Mouse (Mus musculus) limb, embryonic 13.5 days (tissue): Measurements from ENCODE around the gene Ugt1a6b. TPM values are rescaled to one million over a fixed set of nuclear protein-coding genes. Genes with fewer than 3 reads are reported as not detected.

ENCODE experiments used
- ATAC-seq: fragments of 200-750 bp; cut with Nextera tagmentation; 2 replicates; pipeline ENCODE4 v1.8.0; 2017; ENCODE audit warnings: low read depth, moderate number of reproducible peaks, moderate TSS enrichment; ENCODE audit not compliant: low FRiP score
- H3K27ac ChIP-seq: fragments of 300-500 bp; sonication (generic); 2 replicates; pipeline ENCODE4 v1.5.1; 2015; ENCODE audit warnings: inconsistent platforms, mild to moderate bottlenecking, moderate library complexity
- H3K27me3 ChIP-seq: fragments of 300-500 bp; sonication (generic); 2 replicates; pipeline ENCODE4 v1.6.1; 2015; ENCODE audit warnings: mild to moderate bottlenecking, inconsistent platforms
- H3K36me3 ChIP-seq: fragments of 300-500 bp; sonication (generic); 2 replicates; pipeline ENCODE4 v1.6.1; 2015; ENCODE audit warnings: inconsistent platforms, mild to moderate bottlenecking, moderate library complexity
- H3K4me1 ChIP-seq: fragments of 300-500 bp; sonication (generic); 2 replicates; pipeline ENCODE4 v1.6.1; 2015; ENCODE audit warnings: inconsistent platforms
- H3K4me2 ChIP-seq: fragments of 300-500 bp; sonication (generic); replicated peaks from 2 replicates; pipeline ENCODE4 v1.6.1; 2015; ENCODE audit warnings: inconsistent platforms, mild to moderate bottlenecking, moderate library complexity
- H3K4me3 ChIP-seq: fragments of 300-500 bp; sonication (generic); 2 replicates; pipeline ENCODE4 v1.5.1; 2015; ENCODE audit warnings: moderate library complexity, mild to moderate bottlenecking, inconsistent platforms
- H3K9ac ChIP-seq: fragments of 300-500 bp; sonication (generic); 2 replicates; pipeline ENCODE4 v1.6.1; 2015; ENCODE audit warnings: mild to moderate bottlenecking, inconsistent platforms
- H3K9me3 ChIP-seq: fragments of 300-500 bp; sonication (generic); 2 replicates; pipeline ENCODE4 v1.6.1; 2016; ENCODE audit warnings: inconsistent platforms
- WGBS: fragments of 180-500 bp; shearing (Covaris S2); methylation state at CpG from one replicate; pipeline ENCODE4 v1.1.7; 2015; 5-methylcytosine and 5-hydroxymethylcytosine counted together
- polyA plus RNA-seq: library from polyadenylated mRNA; unstranded; fragments of >200 nt; fragmentation: Nextera tagmentation; extraction: Ambion mirVana; gene quantifications from 2 replicates; pipeline ENCODE4 v1.2.1, GENCODE M21; 2015

Gene Ugt1a6b
- polyA plus RNA-seq, 1 experiment from 2014 or later: not detected

DNA sequence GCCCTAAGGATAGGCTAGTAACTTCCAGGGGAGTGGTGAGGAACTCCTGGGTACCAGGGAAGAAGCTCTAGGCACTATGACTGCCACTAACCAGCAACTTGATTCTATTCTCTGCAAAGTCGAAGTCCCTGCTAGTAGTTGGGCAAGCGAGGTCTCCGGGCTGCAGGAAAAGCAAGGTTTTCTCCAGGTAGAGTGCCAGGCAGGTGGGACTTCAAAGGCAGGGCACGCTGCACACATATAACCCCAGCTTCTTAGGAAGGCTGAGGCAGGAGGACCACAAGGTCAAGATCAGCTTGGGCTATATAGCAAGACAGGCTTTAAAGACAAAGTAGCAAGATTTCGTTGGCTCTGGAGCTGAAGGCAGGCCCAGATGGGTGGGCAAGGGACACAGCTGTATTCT is 160.7 kb downstream of the Ugt1a6b start:
- ATAC-seq: no peak
- WGBS: 90% methylated on average over 5 of the region's 5 CpGs

GRCm38 (mm10) chr1:88264237-88264868 is 161.3 kb downstream of the Ugt1a6b start:
- Histone ChIP-seq H3K4me3 (no peak overlapping the region), H3K4me2 (no peak overlapping the region), H3K27ac (no peak overlapping the region), H3K4me1 (peaks cover 3% of the 10 kb centered on the region; the same call in 1 of the 2 replicates), H3K9me3 (peaks cover 19% of the 10 kb centered on the region; the same call in 1 of the 2 replicates), H3K27me3 (no peaks in the 10 kb centered on the region), H3K36me3 (peaks cover 100% of the 10 kb centered on the region), H3K9ac (no peak overlapping the region)
- WGBS: 88% methylated on average over 7 of the region's 7 CpGs
- no peak for ATAC-seq

More for the DNA sequence above, 160.7 kb downstream of the Ugt1a6b start:
- no peak overlapping the region for H3K4me2 ChIP-seq
- no peak overlapping the region for H3K27ac ChIP-seq
- H3K9ac ChIP-seq: no peak overlapping the region
- H3K36me3 ChIP-seq: peaks cover 97% of the 10 kb centered on the region
- no peaks in the 10 kb centered on the region for H3K27me3 ChIP-seq
- H3K4me1 ChIP-seq: peaks cover 3% of the 10 kb centered on the region; the same call in 1 of the 2 replicates
- H3K9me3 ChIP-seq: peaks cover 25% of the 10 kb centered on the region; the same call in 1 of the 2 replicates
- H3K4me3 ChIP-seq: no peak overlapping the region

GRCm38 (mm10) chr1:88264869-88265240 is 161.8 kb downstream of the Ugt1a6b start:
- Histone ChIP-seq H3K36me3 (peaks cover 100% of the 10 kb centered on the region), H3K4me2 (no peak overlapping the region), H3K27me3 (no peaks in the 10 kb centered on the region), H3K27ac (no peak overlapping the region), H3K4me3 (no peak overlapping the region), H3K4me1 (peaks cover 3% of the 10 kb centered on the region; the same call in 1 of the 2 replicates), H3K9ac (no peak overlapping the region), H3K9me3 (peaks cover 19% of the 10 kb centered on the region; the same call in 1 of the 2 replicates)
- 80% methylated on average over 4 of the region's 4 CpGs for WGBS
- no peak for ATAC-seq

GRCm38 (mm10) chr1:88266123-88266522 is 163.1 kb downstream of the Ugt1a6b start:
- ATAC-seq: no peak

GRCm38 (mm10) chr1:88267489-88267888 is 164.4 kb downstream of the Ugt1a6b start:
- H3K4me3 ChIP-seq: no peak overlapping the region
- H3K27ac ChIP-seq: no peak overlapping the region
- H3K36me3 ChIP-seq: peaks cover 91% of the 10 kb centered on the region
- no peak overlapping the region for H3K4me2 ChIP-seq
- 92% methylated on average over 6 of the region's 6 CpGs for WGBS
- H3K27me3 ChIP-seq: no peaks in the 10 kb centered on the region
- no peak overlapping the region for H3K9ac ChIP-seq
- peaks cover 5% of the 10 kb centered on the region; the same call in 1 of the 2 replicates for H3K9me3 ChIP-seq
- no peak for ATAC-seq
- no peaks in the 10 kb centered on the region for H3K4me1 ChIP-seq

More at GRCm38 (mm10) chr1:88266123-88266522, 163.1 kb downstream of the Ugt1a6b start:
- peaks cover 13% of the 10 kb centered on the region; the same call in 1 of the 2 replicates for H3K9me3 ChIP-seq
- peaks cover 91% of the 10 kb centered on the region for H3K36me3 ChIP-seq
- no peaks in the 10 kb centered on the region for H3K27me3 ChIP-seq
- no peak overlapping the region for H3K4me2 ChIP-seq
- H3K4me3 ChIP-seq: no peak overlapping the region
- no peak overlapping the region for H3K27ac ChIP-seq
- no peak overlapping the region for H3K9ac ChIP-seq
- 89% methylated on average over 13 of the region's 13 CpGs for WGBS
- peaks cover 3% of the 10 kb centered on the region; the same call in 1 of the 2 replicates for H3K4me1 ChIP-seq

- Histone ChIP-seq H3K27ac (no peak overlapping the region), H3K4me3 (no peak overlapping the region), H3K9ac (no peak overlapping the region), H3K27me3 (no peaks in the 10 kb centered on the region), H3K4me1 (no peaks in the 10 kb centered on the region), H3K4me2 (no peak overlapping the region), H3K9me3 (0 out of 2 replicates have a peak, but pooled peaks cover 5% of the 10 kb centered on the region), H3K36me3 (peaks cover 91% of the 10 kb centered on the region)
- 82% methylated on average over 6 of the region's 6 CpGs for WGBS
- no peak for ATAC-seq
These were observed 165.0 kb downstream of the Ugt1a6b start for GRCm38 (mm10) chr1:88268070-88268469.

Other genes with a start within 250 kb of the Ugt1a6b start
- 30.7 and 36.6 TPM in 2 replicates for gene Dgkd, start 250.0 kb upstream of the Ugt1a6b start, polyA plus RNA-seq
- 53.8 and 53.9 TPM in 2 replicates for gene Usp40, start 94.7 kb upstream of the Ugt1a6b start, polyA plus RNA-seq
- not detected in 2 replicates for gene Ugt1a10, start 47.9 kb upstream of the Ugt1a6b start, polyA plus RNA-seq
- not detected in 2 replicates for gene Ugt1a9, start 32.5 kb upstream of the Ugt1a6b start, polyA plus RNA-seq
- not detected in 2 replicates for gene Ugt1a8, start 15.4 kb upstream of the Ugt1a6b start, polyA plus RNA-seq
- gene Ugt1a7c, start 8.2 kb upstream of the Ugt1a6b start, polyA plus RNA-seq: 1.4 and 1.9 TPM in 2 replicates
- 1.1 and 1.4 TPM in 2 replicates for gene Ugt1a6a, start 31.6 kb downstream of the Ugt1a6b start, polyA plus RNA-seq
- gene Ugt1a5, start 62.8 kb downstream of the Ugt1a6b start, polyA plus RNA-seq: not detected in 2 replicates
- gene Ugt1a2, start 97.3 kb downstream of the Ugt1a6b start, polyA plus RNA-seq: not detected in 2 replicates
- gene Dnajb3, start 102.5 kb downstream of the Ugt1a6b start, polyA plus RNA-seq: 13.1 and 13.3 TPM in 2 replicates
- 0.33 and 0.74 TPM in 2 replicates for gene Ugt1a1, start 108.7 kb downstream of the Ugt1a6b start, polyA plus RNA-seq
- gene Mroh2a, start 123.7 kb downstream of the Ugt1a6b start, polyA plus RNA-seq: 1.0 and 1.3 TPM in 2 replicates
- gene Hjurp, start 174.4 kb downstream of the Ugt1a6b start, polyA plus RNA-seq: 190 and 205 TPM in 2 replicates
- gene Trpm8, start 174.4 kb downstream of the Ugt1a6b start, polyA plus RNA-seq: not detected in 2 replicates